Mouse (Mus musculus): ENCODE results near the gene Atp5g1. TPM values are rescaled to one million over a fixed set of nuclear protein-coding genes. Genes with fewer than 3 reads are reported as not detected.

Atp5g1 gene
- polyA plus RNA-seq, 1 experiment = 305 TPM

- peaks cover 27% of the 10 kb centered on the region for H3K27me3 ChIP-seq (replicated peaks)
- no peaks in the 10 kb centered on the region for H3K9me3 ChIP-seq
- TF ChIP-seq GATA1 (IDR thresholded peaks at IDR 0.05; ENCODE audit: borderline replicate concordance, low read length) (no peak), FLI1 (IDR thresholded peaks at IDR 0.05; ENCODE audit: low read length) (no peak)
- peaks cover 14% of the 10 kb centered on the region for H3K36me3 ChIP-seq (replicated peaks; ENCODE audit: low read length)
- peaks cover 30% of the 10 kb centered on the region for H3K4me1 ChIP-seq
- H3K4me3 ChIP-seq (replicated peaks) = no peak overlapping the region
Observed at GRCm38 (mm10) chr11:96033264-96033663, 42.2 kb downstream of the Atp5g1 start.

GRCm38 (mm10) chr11:96031701-96032100 lies 43.8 kb downstream of the Atp5g1 start:
- H3K36me3 ChIP-seq (replicated peaks; ENCODE audit: low read length) = peaks cover 4% of the 10 kb centered on the region
- peaks cover 32% of the 10 kb centered on the region for H3K27me3 ChIP-seq (replicated peaks)

GRCm38 (mm10) chr11:96030571-96030970 lies 44.9 kb downstream of the Atp5g1 start:
- H3K4me3 ChIP-seq (replicated peaks) = no peak overlapping the region

More at GRCm38 (mm10) chr11:96031701-96032100, 43.8 kb downstream of the Atp5g1 start:
- Histone ChIP-seq H3K9me3 (no peaks in the 10 kb centered on the region), H3K4me3 (replicated peaks) (no peak overlapping the region), H3K4me1 (peaks cover 31% of the 10 kb centered on the region)
- TF ChIP-seq GATA1 (IDR thresholded peaks at IDR 0.05; ENCODE audit: borderline replicate concordance, low read length) (no peak), FLI1 (IDR thresholded peaks at IDR 0.05; ENCODE audit: low read length) (no peak)

GRCm38 (mm10) chr11:96028130-96028529 lies 47.3 kb downstream of the Atp5g1 start:
- Histone ChIP-seq H3K9me3 (no peaks in the 10 kb centered on the region), H3K27me3 (replicated peaks) (peaks cover 54% of the 10 kb centered on the region), H3K36me3 (replicated peaks; ENCODE audit: low read length) (no peaks in the 10 kb centered on the region), H3K4me3 (replicated peaks) (no peak overlapping the region), H3K4me1 (peaks cover 10% of the 10 kb centered on the region)
- TF ChIP-seq GATA1 (IDR thresholded peaks at IDR 0.05; ENCODE audit: borderline replicate concordance, low read length) (no peak), FLI1 (IDR thresholded peaks at IDR 0.05; ENCODE audit: low read length) (no peak)

More at GRCm38 (mm10) chr11:96030571-96030970, 44.9 kb downstream of the Atp5g1 start:
- TF ChIP-seq GATA1 (IDR thresholded peaks at IDR 0.05; ENCODE audit: borderline replicate concordance, low read length) (no peak), FLI1 (IDR thresholded peaks at IDR 0.05; ENCODE audit: low read length) (no peak)
- Histone ChIP-seq H3K9me3 (no peaks in the 10 kb centered on the region), H3K4me1 (peaks cover 21% of the 10 kb centered on the region), H3K36me3 (replicated peaks; ENCODE audit: low read length) (no peaks in the 10 kb centered on the region), H3K27me3 (replicated peaks) (peaks cover 40% of the 10 kb centered on the region)

GRCm38 (mm10) chr11:96020622-96021021 lies 54.8 kb downstream of the Atp5g1 start:
- H3K27me3 ChIP-seq (replicated peaks) = peaks cover 57% of the 10 kb centered on the region
- no peaks in the 10 kb centered on the region for H3K36me3 ChIP-seq (replicated peaks; ENCODE audit: low read length)
- H3K4me3 ChIP-seq (replicated peaks) = no peak overlapping the region
- H3K9me3 ChIP-seq = no peaks in the 10 kb centered on the region
- H3K4me1 ChIP-seq = peaks cover 4% of the 10 kb centered on the region; the same call in 1 of the 2 replicates
- TF ChIP-seq GATA1 (IDR thresholded peaks at IDR 0.05; ENCODE audit: borderline replicate concordance, low read length) (no peak), FLI1 (IDR thresholded peaks at IDR 0.05; ENCODE audit: low read length) (no peak)

Other genes starting within 250 kb of the Atp5g1 start
- 10.2 and 30.7 TPM in 2 replicates for gene Gngt2, start 238.5 kb downstream of the Atp5g1 start, polyA plus RNA-seq (2012; ENCODE audit: insufficient read depth, low replicate concordance)
- gene Abi3, start 233.2 kb downstream of the Atp5g1 start, polyA plus RNA-seq (2012; ENCODE audit: insufficient read depth, low replicate concordance) = 67.9 and 94.9 TPM in 2 replicates
- gene B4galnt2, start 160.8 kb downstream of the Atp5g1 start, polyA plus RNA-seq (2012; ENCODE audit: insufficient read depth, low replicate concordance) = 0.15 and 2.7 TPM in 2 replicates
- 0.06 TPM in 1 of 2 replicates, not detected in the other for gene Igf2bp1, start 69.7 kb downstream of the Atp5g1 start, polyA plus RNA-seq (2012; ENCODE audit: insufficient read depth, low replicate concordance)
- gene Gip, start 51.1 kb downstream of the Atp5g1 start, polyA plus RNA-seq (2012; ENCODE audit: insufficient read depth, low replicate concordance) = not detected in 2 replicates
- 21.3 and 146 TPM in 2 replicates for gene Snf8, start 40.8 kb downstream of the Atp5g1 start, polyA plus RNA-seq (2012; ENCODE audit: insufficient read depth, low replicate concordance)
- gene Ube2z, start 10.3 kb downstream of the Atp5g1 start, polyA plus RNA-seq (2012; ENCODE audit: insufficient read depth, low replicate concordance) = 12.1 and 13.8 TPM in 2 replicates
- not detected in 2 replicates for gene Calcoco2, start 36.3 kb upstream of the Atp5g1 start, polyA plus RNA-seq (2012; ENCODE audit: insufficient read depth, low replicate concordance)
- not detected in 2 replicates for gene Ttll6, start 58.1 kb upstream of the Atp5g1 start, polyA plus RNA-seq (2012; ENCODE audit: insufficient read depth, low replicate concordance)
- gene Hoxb13, start 118.6 kb upstream of the Atp5g1 start, polyA plus RNA-seq (2012; ENCODE audit: insufficient read depth, low replicate concordance) = not detected in 2 replicates
- gene Hoxb9, start 195.8 kb upstream of the Atp5g1 start, polyA plus RNA-seq (2012; ENCODE audit: insufficient read depth, low replicate concordance) = 0.09 TPM in 1 of 2 replicates, not detected in the other
- gene Hoxb8, start 206.2 kb upstream of the Atp5g1 start, polyA plus RNA-seq (2012; ENCODE audit: insufficient read depth, low replicate concordance) = not detected in 2 replicates
- not detected in 2 replicates for gene Hoxb7, start 211.0 kb upstream of the Atp5g1 start, polyA plus RNA-seq (2012; ENCODE audit: insufficient read depth, low replicate concordance)
- not detected in 2 replicates for gene Hoxb6, start 216.8 kb upstream of the Atp5g1 start, polyA plus RNA-seq (2012; ENCODE audit: insufficient read depth, low replicate concordance)
- gene Hoxb5, start 227.7 kb upstream of the Atp5g1 start, polyA plus RNA-seq (2012; ENCODE audit: insufficient read depth, low replicate concordance) = not detected in 2 replicates
- gene Hoxb4, start 242.6 kb upstream of the Atp5g1 start, polyA plus RNA-seq (2012; ENCODE audit: insufficient read depth, low replicate concordance) = 1.5 and 4.5 TPM in 2 replicates
- 0.21 and 1.2 TPM in 2 replicates for gene Hoxb3, start 247.7 kb upstream of the Atp5g1 start, polyA plus RNA-seq (2012; ENCODE audit: insufficient read depth, low replicate concordance)